Mouse (Mus musculus) liver, embryonic 13.5 days (tissue): ENCODE measurements around the gene Vma21-ps. TPM values are rescaled to one million over a fixed set of nuclear protein-coding genes. Genes with fewer than 3 reads are reported as not detected.
"Not testable (repeated sequence)": the region's sequence is repeated elsewhere in the genome, so short reads cannot be mapped to it uniquely, and the experiment has no call there.

Source experiments
- ATAC-seq: fragments of 200-750 bp; cut with Nextera tagmentation; 2 replicates; pipeline ENCODE4 v1.8.0; 2017; ENCODE audit warnings: low read depth, mild to moderate bottlenecking, moderate number of reproducible peaks, moderate library complexity
- DNase-seq: peaks from one replicate; pipeline ENCODE4 v3.0.0; 2022
- H3K27ac ChIP-seq: fragments of 300-500 bp; sonication (generic); 2 replicates; pipeline ENCODE4 v1.5.1; 2015; ENCODE audit warnings: moderate library complexity, mild to moderate bottlenecking, inconsistent platforms
- H3K27me3 ChIP-seq: fragments of 300-500 bp; sonication (generic); 2 replicates; pipeline ENCODE4 v1.6.1; 2015; ENCODE audit warnings: mild to moderate bottlenecking, inconsistent platforms
- H3K36me3 ChIP-seq: fragments of 300-500 bp; sonication (generic); 2 replicates; pipeline ENCODE4 v1.6.1; 2015; ENCODE audit warnings: mild to moderate bottlenecking, inconsistent platforms
- H3K4me1 ChIP-seq: fragments of 300-500 bp; sonication (generic); replicated peaks from 2 replicates; pipeline ENCODE4 v1.6.1; 2015; ENCODE audit warnings: inconsistent platforms
- H3K4me2 ChIP-seq: fragments of 300-500 bp; sonication (generic); 2 replicates; pipeline ENCODE4 v1.6.1; 2015; ENCODE audit warnings: inconsistent platforms, mild to moderate bottlenecking, moderate library complexity
- H3K4me3 ChIP-seq: fragments of 300-500 bp; sonication (generic); replicated peaks from 2 replicates; pipeline ENCODE4 v1.5.1; 2015; ENCODE audit warnings: mild to moderate bottlenecking, inconsistent platforms
- H3K9ac ChIP-seq: fragments of 300-500 bp; sonication (generic); 2 replicates; pipeline ENCODE4 v1.6.1; 2015; ENCODE audit warnings: mild to moderate bottlenecking, inconsistent platforms
- H3K9me3 ChIP-seq: fragments of 300-500 bp; sonication (generic); replicated peaks from 2 replicates; pipeline ENCODE4 v1.6.1; 2016; ENCODE audit warnings: inconsistent platforms
- WGBS: fragments of 180-500 bp; shearing (Covaris S2); methylation state at CpG from one replicate; pipeline ENCODE4 v1.1.7; 2015; ENCODE audit not compliant: insufficient replicate concordance; 5-methylcytosine and 5-hydroxymethylcytosine counted together
- polyA plus RNA-seq: library from polyadenylated mRNA; unstranded; fragments of >200 nt; fragmentation: Nextera tagmentation; extraction: Ambion mirVana; gene quantifications from 2 replicates; pipeline ENCODE4 v1.2.1, GENCODE M21; 2015

The Vma21-ps gene
- polyA plus RNA-seq, result 1.6 and 2.8 TPM in 2 replicates

GRCm38 (mm10) chr4:52497144-52497543, at the start of gene Vma21-ps:
Vma21-ps (minus strand) TSS chr4:52497244.
- WGBS, result 81% methylated on average over 10 of the region's 10 CpGs
- ATAC-seq, result not testable (repeated sequence)

GRCm38 (mm10) chr4:52543001-52543400, 46.0 kb upstream of the Vma21-ps start:
- H3K9ac ChIP-seq, result no peak overlapping the region
- H3K4me3 ChIP-seq, result no peak overlapping the region
- no peaks in the 10 kb centered on the region for H3K27me3 ChIP-seq
- no peaks in the 10 kb centered on the region for H3K36me3 ChIP-seq
- no peak for DNase-seq
- H3K27ac ChIP-seq, result no peak overlapping the region
- ATAC-seq, result no peak
- H3K4me1 ChIP-seq, result no peaks in the 10 kb centered on the region
- 71% methylated on average over 3 of the region's 3 CpGs for WGBS
- no peak overlapping the region for H3K4me2 ChIP-seq
- no peaks in the 10 kb centered on the region for H3K9me3 ChIP-seq

More at GRCm38 (mm10) chr4:52497144-52497543, at the start of gene Vma21-ps:
- not testable (repeated sequence) for H3K27ac ChIP-seq, H3K9ac ChIP-seq, DNase-seq, H3K4me3 ChIP-seq, H3K27me3 ChIP-seq, H3K9me3 ChIP-seq, H3K4me2 ChIP-seq, H3K4me1 ChIP-seq, H3K36me3 ChIP-seq

GRCm38 (mm10) chr4:52530636-52531035, 33.6 kb upstream of the Vma21-ps start:
- no peaks in the 10 kb centered on the region for H3K9me3 ChIP-seq
- DNase-seq (no peak), ATAC-seq (no peak)
- no peaks in the 10 kb centered on the region for H3K27me3 ChIP-seq
- no peak overlapping the region for H3K4me3 ChIP-seq
- no peak overlapping the region for H3K9ac ChIP-seq
- H3K4me1 ChIP-seq, result no peaks in the 10 kb centered on the region
- no peaks in the 10 kb centered on the region for H3K36me3 ChIP-seq
- 27% methylated on average over 2 of the region's 2 CpGs for WGBS
- H3K27ac ChIP-seq, result no peak overlapping the region
- H3K4me2 ChIP-seq, result no peak overlapping the region

GRCm38 (mm10) chr4:52526464-52526863, 29.4 kb upstream of the Vma21-ps start:
- Histone ChIP-seq H3K4me2 (no peak overlapping the region), H3K9ac (no peak overlapping the region), H3K27me3 (no peaks in the 10 kb centered on the region), H3K4me3 (no peak overlapping the region), H3K9me3 (no peaks in the 10 kb centered on the region), H3K27ac (no peak overlapping the region), H3K4me1 (no peaks in the 10 kb centered on the region), H3K36me3 (no peaks in the 10 kb centered on the region)
- 70% methylated on average over 5 of the region's 5 CpGs for WGBS
- ATAC-seq (no peak), DNase-seq (no peak)

- Histone ChIP-seq H3K4me1 (no peaks in the 10 kb centered on the region), H3K4me3 (no peak overlapping the region), H3K27me3 (no peaks in the 10 kb centered on the region), H3K9ac (no peak overlapping the region), H3K36me3 (no peaks in the 10 kb centered on the region), H3K4me2 (no peak overlapping the region), H3K27ac (no peak overlapping the region), H3K9me3 (no peaks in the 10 kb centered on the region)
- DNase-seq (no peak), ATAC-seq (no peak)
- WGBS, result 65% methylated on average over 5 of the region's 5 CpGs
Measured at GRCm38 (mm10) chr4:52519301-52519700, 22.3 kb upstream of the Vma21-ps start.

- Histone ChIP-seq H3K36me3 (no peaks in the 10 kb centered on the region), H3K4me2 (no peak overlapping the region), H3K27me3 (no peaks in the 10 kb centered on the region), H3K9ac (no peak overlapping the region), H3K4me3 (no peak overlapping the region), H3K27ac (no peak overlapping the region), H3K9me3 (no peaks in the 10 kb centered on the region), H3K4me1 (no peaks in the 10 kb centered on the region)
- WGBS, result 17% methylated on average over 4 of the region's 4 CpGs
- ATAC-seq (no peak), DNase-seq (no peak)
Measured at GRCm38 (mm10) chr4:52517580-52517979, 20.5 kb upstream of the Vma21-ps start.

- ATAC-seq, result no peak
- WGBS, result 87% methylated on average over 4 of the region's 4 CpGs
- peaks cover 42% of the 10 kb centered on the region for H3K36me3 ChIP-seq
Measured at GRCm38 (mm10) chr4:52487486-52487885, 9.6 kb downstream of the Vma21-ps start.

GRCm38 (mm10) chr4:52473431-52473830, 23.6 kb downstream of the Vma21-ps start:
- ATAC-seq (no peak), DNase-seq (no peak)
- H3K4me3 ChIP-seq, result no peak overlapping the region
- H3K9ac ChIP-seq, result no peak overlapping the region
- WGBS, result 85% methylated on average over 3 of the region's 3 CpGs
- H3K9me3 ChIP-seq, result no peaks in the 10 kb centered on the region
- H3K36me3 ChIP-seq, result peaks cover 74% of the 10 kb centered on the region
- no peak overlapping the region for H3K4me2 ChIP-seq
- H3K4me1 ChIP-seq, result no peaks in the 10 kb centered on the region
- no peaks in the 10 kb centered on the region for H3K27me3 ChIP-seq
- no peak overlapping the region for H3K27ac ChIP-seq

More at GRCm38 (mm10) chr4:52487486-52487885, 9.6 kb downstream of the Vma21-ps start:
- no peak for DNase-seq
- Histone ChIP-seq H3K27ac (no peak overlapping the region), H3K4me1 (no peaks in the 10 kb centered on the region), H3K9me3 (no peaks in the 10 kb centered on the region), H3K27me3 (no peaks in the 10 kb centered on the region), H3K9ac (no peak overlapping the region), H3K4me2 (no peak overlapping the region), H3K4me3 (no peak overlapping the region)

GRCm38 (mm10) chr4:52461321-52461720, 35.7 kb downstream of the Vma21-ps start:
- no peak for DNase-seq
- no peak for ATAC-seq
- Histone ChIP-seq H3K4me3 (no peak overlapping the region), H3K9ac (no peak overlapping the region), H3K4me2 (no peak overlapping the region), H3K9me3 (no peaks in the 10 kb centered on the region), H3K27ac (no peak overlapping the region), H3K27me3 (no peaks in the 10 kb centered on the region), H3K36me3 (peaks cover 81% of the 10 kb centered on the region), H3K4me1 (no peaks in the 10 kb centered on the region)
- 86% methylated on average over 5 of the region's 5 CpGs for WGBS

GRCm38 (mm10) chr4:52459726-52460125, 37.3 kb downstream of the Vma21-ps start:
- no peak overlapping the region for H3K4me2 ChIP-seq
- H3K27ac ChIP-seq, result no peak overlapping the region
- no peak overlapping the region for H3K9ac ChIP-seq
- ATAC-seq, result no peak
- no peaks in the 10 kb centered on the region for H3K4me1 ChIP-seq
- H3K36me3 ChIP-seq, result peaks cover 85% of the 10 kb centered on the region
- no peaks in the 10 kb centered on the region for H3K27me3 ChIP-seq
- no peaks in the 10 kb centered on the region for H3K9me3 ChIP-seq
- no peak overlapping the region for H3K4me3 ChIP-seq
- DNase-seq, result peak; percentile 15
- WGBS, result 92% methylated on average over 1 of the region's 1 CpGs
